Mouse (Mus musculus): ENCODE measurements at regions not wholly inside any gene's neighbourhood (a gene's known extent, or its start where the extent isn't known, plus 50 kb on each side); places are given as distances from the start of the nearest gene placed in this dataset.

DNA sequence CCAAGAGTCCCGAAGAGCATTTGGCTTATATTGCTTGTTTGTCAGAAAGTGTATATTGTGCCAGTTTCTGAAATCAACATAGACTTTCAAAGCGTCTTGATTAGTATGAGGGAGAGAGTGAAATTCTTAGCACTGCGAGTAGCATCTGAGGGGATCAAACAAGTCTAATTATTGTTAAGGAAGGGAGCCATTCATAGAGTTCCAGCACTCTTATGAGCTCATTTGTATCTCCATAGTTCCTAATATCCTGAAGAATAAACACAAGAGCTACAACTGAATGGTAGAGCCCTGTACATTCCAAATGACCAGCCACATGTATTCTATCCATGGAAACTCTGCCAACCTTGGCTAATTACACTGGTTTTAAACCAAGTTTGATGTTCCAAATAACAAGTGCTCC, 90.2 kb upstream of the Cntn6 start:
- H3K4me1 ChIP-seq = no peaks in the 10 kb centered on the region
- H3K27me3 ChIP-seq (replicated peaks; ENCODE audit: low read depth, poor library complexity, severe bottlenecking) = no peaks in the 10 kb centered on the region
- H3K4me3 ChIP-seq = no peak overlapping the region
- no peaks in the 10 kb centered on the region for H3K36me3 ChIP-seq (replicated peaks)
- no peak overlapping the region for H3K27ac ChIP-seq (replicated peaks)
- 84% methylated on average over 3 of the region's 3 CpGs for WGBS
- no peak for DNase-seq (ENCODE audit: low spot score)
- H3K9me3 ChIP-seq = no peaks in the 10 kb centered on the region

DNA sequence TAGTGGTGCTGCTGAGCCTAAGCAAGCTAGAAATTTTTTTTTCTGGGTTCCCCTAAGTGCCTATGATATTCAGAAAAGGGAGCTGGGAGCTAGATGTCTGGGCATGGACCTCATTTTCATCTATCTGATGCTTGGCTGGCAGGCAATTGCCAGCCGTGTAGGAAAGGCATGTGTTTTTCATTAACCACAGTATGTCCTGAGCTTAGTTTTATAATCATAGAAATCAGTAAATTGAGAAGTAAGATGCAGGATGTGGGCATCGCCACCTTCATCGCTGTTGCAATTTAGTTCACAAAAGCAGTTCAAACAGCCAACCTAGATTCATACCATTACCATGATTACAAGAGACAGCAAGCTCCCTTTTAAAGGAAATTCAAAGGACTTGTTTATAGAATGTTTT, 88.6 kb upstream of the Cntn6 start:
- Histone ChIP-seq H3K36me3 (replicated peaks) (no peaks in the 10 kb centered on the region), H3K27ac (replicated peaks) (no peak overlapping the region), H3K27me3 (replicated peaks; ENCODE audit: low read depth, poor library complexity, severe bottlenecking) (no peaks in the 10 kb centered on the region), H3K9me3 (no peaks in the 10 kb centered on the region), H3K4me1 (no peaks in the 10 kb centered on the region), H3K4me3 (no peak overlapping the region)
- WGBS = 52% methylated on average over 3 of the region's 3 CpGs
- peak; percentile 10 for DNase-seq (ENCODE audit: low spot score)

GRCm38 (mm10) chr6:104420679-104421208, 71.8 kb upstream of the Cntn6 start:
- WGBS = 89% methylated on average over 6 of the region's 6 CpGs
- H3K36me3 ChIP-seq (replicated peaks) = no peaks in the 10 kb centered on the region
- no peak overlapping the region for H3K4me3 ChIP-seq
- no peak for DNase-seq (ENCODE audit: low spot score)
- H3K27me3 ChIP-seq (replicated peaks; ENCODE audit: low read depth, poor library complexity, severe bottlenecking) = no peaks in the 10 kb centered on the region
- H3K9me3 ChIP-seq = no peaks in the 10 kb centered on the region
- no peaks in the 10 kb centered on the region for H3K4me1 ChIP-seq
- no peak overlapping the region for H3K27ac ChIP-seq (replicated peaks)

GRCm38 (mm10) chr6:104437991-104438390, 54.6 kb upstream of the Cntn6 start:
- H3K4me3 ChIP-seq = no peak overlapping the region
- H3K27me3 ChIP-seq (replicated peaks; ENCODE audit: low read depth, poor library complexity, severe bottlenecking) = no peaks in the 10 kb centered on the region
- WGBS = 85% methylated on average over 3 of the region's 3 CpGs

More at GRCm38 (mm10) chr6:104437991-104438390, 54.6 kb upstream of the Cntn6 start:
- DNase-seq (ENCODE audit: low spot score) = no peak
- H3K4me1 ChIP-seq = no peaks in the 10 kb centered on the region
- no peak overlapping the region for H3K27ac ChIP-seq (replicated peaks)
- H3K36me3 ChIP-seq (replicated peaks) = no peaks in the 10 kb centered on the region
- no peaks in the 10 kb centered on the region for H3K9me3 ChIP-seq

Measured in embryonic facial prominence, embryonic 10.5 days (tissue).